Mouse (Mus musculus) bone marrow, adult 2 months (tissue): ENCODE data around the gene Rhox11. TPM values are rescaled to one million over a fixed set of nuclear protein-coding genes. Genes with fewer than 3 reads are reported as not detected.

Experiments
- H3K27ac ChIP-seq: fragments of 200-500 bp; 2 replicates; pipeline ENCODE4 v1.5.1; 2012; ENCODE audit warnings: low read depth, mild to moderate bottlenecking, control low read depth, inconsistent platforms, low read length; ENCODE audit not compliant: control insufficient read depth, poor library complexity, insufficient read depth
- H3K4me1 ChIP-seq: fragments of 200-500 bp; 2 replicates; pipeline ENCODE4 v1.6.1; 2011; ENCODE audit warnings: low read length; ENCODE audit not compliant: control insufficient read depth, insufficient read depth
- H3K4me3 ChIP-seq: fragments of 200-500 bp; replicated peaks from 2 replicates; pipeline ENCODE3; 2011; ENCODE audit warnings: mild to moderate bottlenecking, low read depth, low read length, control low read depth; ENCODE audit not compliant: control insufficient read depth
- CTCF ChIP-seq: fragments of 200-500 bp; IDR thresholded peaks from 2 replicates; pipeline ENCODE4 v1.5.1; 2011; ENCODE audit warnings: low read length, control low read depth; ENCODE audit not compliant: control insufficient read depth, insufficient read depth
- POLR2A ChIP-seq: fragments of 200-500 bp; IDR thresholded peaks from 2 replicates; pipeline ENCODE4 v1.6.1; 2011; ENCODE audit warnings: low read depth, mild to moderate bottlenecking, control low read depth, low read length, borderline replicate concordance; ENCODE audit not compliant: control insufficient read depth
- WGBS: fragments of 180-500 bp; shearing (Covaris S2); methylation state at CpG from one replicate; pipeline ENCODE4 v1.1.7; 2018; 5-methylcytosine and 5-hydroxymethylcytosine counted together
- polyA plus RNA-seq: library from polyadenylated mRNA; stranded (reverse); fragments of >200 nt; gene quantifications from 2 replicates; pipeline ENCODE4 v1.2.4, GENCODE M21; 2011; ENCODE audit warnings: low replicate concordance; ENCODE audit not compliant: missing spikeins, insufficient read depth, insufficient read length

Rhox11 gene
- polyA plus RNA-seq, 1 experiment, result not detected

GRCm38 (mm10) chrX:38033841-38034240, 51.1 kb downstream of the Rhox11 start:
- H3K4me3 ChIP-seq, result no peak overlapping the region
- WGBS, result 58% methylated on average over 2 of the region's 2 CpGs
- H3K27ac ChIP-seq, result no peak overlapping the region
- no peak for TF ChIP-seq CTCF
- no peak for TF ChIP-seq POLR2A
- no peaks in the 10 kb centered on the region for H3K4me1 ChIP-seq

Other genes with a start within 250 kb of the Rhox11 start
- gene Rhox8, start 206.2 kb downstream of the Rhox11 start, polyA plus RNA-seq, result not detected in 2 replicates
- gene Rhox7b, start 187.9 kb downstream of the Rhox11 start, polyA plus RNA-seq, result not detected in 2 replicates
- not detected in 2 replicates for gene Rhox9, start 183.4 kb downstream of the Rhox11 start, polyA plus RNA-seq
- gene Btg1-ps1, start 66.3 kb downstream of the Rhox11 start, polyA plus RNA-seq, result not detected in 2 replicates
- gene Btg1-ps2, start 42.0 kb downstream of the Rhox11 start, polyA plus RNA-seq, result not detected in 2 replicates
- not detected in 2 replicates for gene Rhox10, start 18.7 kb downstream of the Rhox11 start, polyA plus RNA-seq
- gene Rhox12, start 25.8 kb upstream of the Rhox11 start, polyA plus RNA-seq, result not detected in 2 replicates
- not detected in 2 replicates for gene Rhox13, start 36.1 kb upstream of the Rhox11 start, polyA plus RNA-seq
- gene Zbtb33, start 104.7 kb upstream of the Rhox11 start, polyA plus RNA-seq, result 1.2 and 4.6 TPM in 2 replicates
- not detected in 2 replicates for gene Tmem255a, start 167.3 kb upstream of the Rhox11 start, polyA plus RNA-seq
- 0.23 and 0.35 TPM in 2 replicates for gene Atp1b4, start 231.0 kb upstream of the Rhox11 start, polyA plus RNA-seq